In the genomic region with DNA sequence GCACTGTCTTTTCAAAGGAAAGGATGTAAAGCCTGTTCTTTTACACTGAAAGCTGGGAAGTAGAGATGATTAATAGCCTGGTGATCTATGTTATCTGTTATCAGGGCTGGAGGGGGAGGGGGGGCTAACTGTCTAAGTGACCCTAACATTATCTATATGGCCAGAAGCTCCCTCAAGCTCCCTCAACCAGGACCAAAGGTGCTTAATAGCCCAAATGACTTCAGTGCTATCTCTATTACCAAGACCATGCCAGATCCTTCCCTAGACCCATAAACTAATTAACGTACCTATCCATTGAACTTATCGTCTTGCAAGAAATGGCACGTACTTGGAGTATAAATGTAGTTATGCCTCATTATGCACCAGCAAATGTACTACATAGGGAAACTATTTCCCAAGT, we compare ENCODE assay signal across 24 mouse cellular contexts.
DNase-seq lines count a peak whose midpoint lies in the region; ATAC-seq lines count a peak whose summit lies in the region.
"Had no signal": no experiment of that assay in that cellular context is flagged by ENCODE, and none has a peak within 500 bp of the region (broad histone marks: within the 10 kb centered on the region; RNA-seq: fewer than 3 reads in every experiment).

No protein-coding gene starts in this region.

- H3K4me2 ChIP-seq in hindbrain, embryonic 11.5 days (replicated peaks; ENCODE audit: low read depth, low read length) = no peak overlapping the region
- H3K4me2 ChIP-seq in hindbrain, embryonic 13.5 days = no peak overlapping the region
- no peak overlapping the region for H3K4me2 ChIP-seq in intestine, embryonic 16.5 days (ENCODE audit: low read depth, low read length)
- H3K4me2 ChIP-seq: embryonic facial prominence, embryonic 12.5 days; forebrain, embryonic 13.5 days; forebrain, embryonic 15.5 days had no signal

- no peak overlapping the region for H3K27ac ChIP-seq in hindbrain, embryonic 11.5 days (ENCODE audit: low read depth, low read length)
- no peak overlapping the region for H3K27ac ChIP-seq in hindbrain, embryonic 13.5 days
- no peak overlapping the region for H3K27ac ChIP-seq in intestine, embryonic 16.5 days (ENCODE audit: low read length)
- H3K27ac ChIP-seq: embryonic facial prominence, embryonic 10.5 days; embryonic facial prominence, embryonic 12.5 days; forebrain, embryonic 13.5 days; forebrain, embryonic 15.5 days had no signal

- H3K9ac ChIP-seq in hindbrain, embryonic 11.5 days (ENCODE audit: low read depth, low read length) = no peak overlapping the region
- H3K9ac ChIP-seq in hindbrain, embryonic 13.5 days = no peak overlapping the region
- no peak overlapping the region for H3K9ac ChIP-seq in intestine, embryonic 16.5 days (ENCODE audit: low read depth, low read length)
- H3K9ac ChIP-seq: embryonic facial prominence, embryonic 12.5 days; forebrain, embryonic 13.5 days; forebrain, embryonic 15.5 days; forebrain, postnatal 0 days had no signal

- no peak for ATAC-seq in hindbrain, embryonic 11.5 days (ENCODE audit: low FRiP score)
- no peak for ATAC-seq in hindbrain, embryonic 13.5 days (ENCODE audit: low FRiP score)
- peak; percentile 96 for ATAC-seq in intestine, embryonic 16.5 days
- ATAC-seq: activated CD4-positive, CD25-positive, alpha-beta regulatory T cell, adult 4 months; CD4-positive, CD25-positive, alpha-beta regulatory T cell, adult 4 months; forebrain, embryonic 13.5 days; Patski had no signal

- WGBS in hindbrain, embryonic 11.5 days = 89% methylated on average over 3 of the region's 3 CpGs
- 84% methylated on average over 3 of the region's 3 CpGs for WGBS in hindbrain, embryonic 13.5 days
- 54% methylated on average over 3 of the region's 3 CpGs for WGBS in intestine, embryonic 16.5 days

- H3K36me3 ChIP-seq in hindbrain, embryonic 11.5 days (ENCODE audit: control insufficient read depth, insufficient read depth, low read length) = no peaks in the 10 kb centered on the region
- H3K36me3 ChIP-seq in hindbrain, embryonic 13.5 days = no peaks in the 10 kb centered on the region
- no peaks in the 10 kb centered on the region for H3K36me3 ChIP-seq in intestine, embryonic 16.5 days (ENCODE audit: control insufficient read depth, insufficient read depth, low read length)
- H3K36me3 ChIP-seq: embryonic facial prominence, embryonic 10.5 days; embryonic facial prominence, embryonic 12.5 days; forebrain, embryonic 15.5 days; G1E had no signal

- no peaks in the 10 kb centered on the region for H3K4me1 ChIP-seq in hindbrain, embryonic 11.5 days (replicated peaks; ENCODE audit: control insufficient read depth, insufficient read depth, low read length)
- no peaks in the 10 kb centered on the region for H3K4me1 ChIP-seq in hindbrain, embryonic 13.5 days (replicated peaks)
- H3K4me1 ChIP-seq in intestine, embryonic 16.5 days (ENCODE audit: control insufficient read depth, insufficient read depth, low read length) = no peaks in the 10 kb centered on the region
- H3K4me1 ChIP-seq: embryonic facial prominence, embryonic 10.5 days; embryonic facial prominence, embryonic 12.5 days; forebrain, embryonic 13.5 days; forebrain, embryonic 15.5 days had no signal

- no peaks in the 10 kb centered on the region for H3K9me3 ChIP-seq in hindbrain, embryonic 11.5 days (ENCODE audit: control insufficient read depth, low read length)
- H3K9me3 ChIP-seq in hindbrain, embryonic 13.5 days = no peaks in the 10 kb centered on the region
- no peaks in the 10 kb centered on the region for H3K9me3 ChIP-seq in intestine, embryonic 16.5 days (ENCODE audit: control insufficient read depth, low read length)
- H3K9me3 ChIP-seq: embryonic facial prominence, embryonic 10.5 days; embryonic facial prominence, embryonic 12.5 days; forebrain, embryonic 13.5 days; forebrain, embryonic 15.5 days; G1E had no signal

- H3K4me3 ChIP-seq in hindbrain, embryonic 11.5 days (ENCODE audit: low read depth, low read length) = no peak overlapping the region
- no peak overlapping the region for H3K4me3 ChIP-seq in hindbrain, embryonic 13.5 days
- no peak overlapping the region for H3K4me3 ChIP-seq in intestine, embryonic 16.5 days (ENCODE audit: low read length)
- H3K4me3 ChIP-seq: embryonic facial prominence, embryonic 10.5 days; embryonic facial prominence, embryonic 12.5 days; forebrain, embryonic 13.5 days; forebrain, embryonic 15.5 days had no signal

- no peaks in the 10 kb centered on the region for H3K27me3 ChIP-seq in hindbrain, embryonic 11.5 days (ENCODE audit: control insufficient read depth, insufficient read depth, low read length)
- H3K27me3 ChIP-seq in hindbrain, embryonic 13.5 days = no peaks in the 10 kb centered on the region
- no peaks in the 10 kb centered on the region for H3K27me3 ChIP-seq in intestine, embryonic 16.5 days (replicated peaks; ENCODE audit: control insufficient read depth, insufficient read depth, low read length)
- H3K27me3 ChIP-seq: CH12.LX; embryonic facial prominence, embryonic 12.5 days; forebrain, embryonic 13.5 days; forebrain, embryonic 15.5 days; Patski had no signal

- DNase-seq in embryo, embryonic 10.5 days (ENCODE audit: low spot score) = peak; percentile 13
- no peak for DNase-seq in embryo, embryonic 10 days (ENCODE audit: low spot score)
- DNase-seq in hindbrain, embryonic 11.5 days (ENCODE audit: low spot score) = peak; percentile 1
- DNase-seq: adrenal gland, adult 8-10 months; adrenal gland, postnatal 14 days; adrenal gland, postnatal 36 days; B cell, adult 2 months; cerebellum, adult 11-12 months; cerebellum, adult 2 months; cerebellum, adult 9-10 months; cerebellum, postnatal 10 days; cerebellum, postnatal 25 days; forebrain, postnatal 0 days had no signal
